Mouse (Mus musculus) embryonic facial prominence, embryonic 11.5 days (tissue): Measurements from ENCODE around the gene Bhlhe23. TPM values are rescaled to one million over a fixed set of nuclear protein-coding genes. Genes with fewer than 3 reads are reported as not detected.
A peak's percentile ranks its signal among the peaks of the same experiment; 100 is the strongest.

Source experiments
- ATAC-seq: fragments of 200-750 bp; cut with Nextera tagmentation; replicated peaks from 2 replicates; pipeline ENCODE4 v1.8.0; 2017; ENCODE audit warnings: low read depth; ENCODE audit not compliant: insufficient number of reproducible peaks, low FRiP score, low TSS enrichment
- DNase-seq: peaks from one replicate; pipeline ENCODE4 v3.0.0-alpha.2; 2015; ENCODE audit warnings: low spot score
- H3K27ac ChIP-seq: fragments of 300-500 bp; sonication (generic); replicated peaks from 2 replicates; pipeline ENCODE4 v1.5.1; 2014; ENCODE audit warnings: mild to moderate bottlenecking, low read depth, low read length, control low read depth
- H3K27me3 ChIP-seq: fragments of 300-500 bp; sonication (generic); 2 replicates; pipeline ENCODE4 v1.6.1; 2014; ENCODE audit warnings: mild to moderate bottlenecking, low read length, moderate library complexity, mixed read lengths; ENCODE audit not compliant: control insufficient read depth, insufficient read depth
- H3K36me3 ChIP-seq: fragments of 300-500 bp; sonication (generic); replicated peaks from 2 replicates; pipeline ENCODE4 v1.6.1; 2014; ENCODE audit warnings: low read depth, mild to moderate bottlenecking, low read length, moderate library complexity, mixed read lengths; ENCODE audit not compliant: control insufficient read depth, insufficient read depth
- H3K4me1 ChIP-seq: fragments of 300-500 bp; sonication (generic); 2 replicates; pipeline ENCODE4 v1.6.1; 2014; ENCODE audit warnings: low read length, mixed read lengths; ENCODE audit not compliant: control insufficient read depth, insufficient read depth
- H3K4me2 ChIP-seq: fragments of 300-500 bp; sonication (generic); 2 replicates; pipeline ENCODE4 v1.6.1; 2014; ENCODE audit warnings: low read depth, mild to moderate bottlenecking, control low read depth, low read length, moderate library complexity
- H3K4me3 ChIP-seq: fragments of 300-500 bp; sonication (generic); 2 replicates; pipeline ENCODE4 v1.5.1; 2014; ENCODE audit warnings: low read depth, low read length, control low read depth
- H3K9ac ChIP-seq: fragments of 300-500 bp; sonication (generic); replicated peaks from 2 replicates; pipeline ENCODE4 v1.6.1; 2014; ENCODE audit warnings: mild to moderate bottlenecking, control low read depth, low read length
- H3K9me3 ChIP-seq: fragments of 300-500 bp; sonication (generic); replicated peaks from 2 replicates; pipeline ENCODE4 v1.6.1; 2016; ENCODE audit warnings: mild to moderate bottlenecking, low read length, inconsistent platforms, mixed read lengths; ENCODE audit not compliant: control insufficient read depth
- WGBS: fragments of 180-500 bp; shearing (Covaris S2); extraction: QIAGEN DNeasy Blood & Tissue Kit; methylation state at CpG from one replicate; pipeline ENCODE4 v1.1.7; 2014; 5-methylcytosine and 5-hydroxymethylcytosine counted together
- polyA plus RNA-seq: library from polyadenylated mRNA; unstranded; fragments of >200 nt; fragmentation: Nextera tagmentation; extraction: Ambion mirVana; gene quantifications from 2 replicates; pipeline ENCODE4 v1.2.1, GENCODE M21; 2014

Gene Bhlhe23
- polyA plus RNA-seq, 1 experiment from 2014 or later = 1.4 TPM

DNA sequence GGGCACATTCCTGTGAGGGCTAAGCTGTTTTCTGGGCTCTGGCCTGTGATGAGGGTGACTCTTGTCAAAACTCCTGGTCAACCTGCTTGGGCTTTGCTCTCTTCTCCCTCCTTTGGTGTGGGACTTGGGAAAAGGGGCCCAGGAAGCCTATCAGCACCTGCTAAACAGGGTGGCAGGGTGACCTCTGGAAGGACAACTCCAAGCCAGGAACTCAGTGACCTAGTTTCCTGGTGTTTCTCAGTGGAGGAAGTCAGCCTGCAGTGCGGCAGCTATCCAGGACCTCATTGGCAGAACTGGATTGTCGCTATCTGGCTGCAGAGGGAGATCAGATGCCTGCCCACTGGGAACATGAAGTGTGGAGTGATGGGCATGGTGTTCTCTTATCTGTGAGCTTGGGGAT is 11.7 kb upstream of the Bhlhe23 start:
- no peak overlapping the region for H3K27ac ChIP-seq

DNA sequence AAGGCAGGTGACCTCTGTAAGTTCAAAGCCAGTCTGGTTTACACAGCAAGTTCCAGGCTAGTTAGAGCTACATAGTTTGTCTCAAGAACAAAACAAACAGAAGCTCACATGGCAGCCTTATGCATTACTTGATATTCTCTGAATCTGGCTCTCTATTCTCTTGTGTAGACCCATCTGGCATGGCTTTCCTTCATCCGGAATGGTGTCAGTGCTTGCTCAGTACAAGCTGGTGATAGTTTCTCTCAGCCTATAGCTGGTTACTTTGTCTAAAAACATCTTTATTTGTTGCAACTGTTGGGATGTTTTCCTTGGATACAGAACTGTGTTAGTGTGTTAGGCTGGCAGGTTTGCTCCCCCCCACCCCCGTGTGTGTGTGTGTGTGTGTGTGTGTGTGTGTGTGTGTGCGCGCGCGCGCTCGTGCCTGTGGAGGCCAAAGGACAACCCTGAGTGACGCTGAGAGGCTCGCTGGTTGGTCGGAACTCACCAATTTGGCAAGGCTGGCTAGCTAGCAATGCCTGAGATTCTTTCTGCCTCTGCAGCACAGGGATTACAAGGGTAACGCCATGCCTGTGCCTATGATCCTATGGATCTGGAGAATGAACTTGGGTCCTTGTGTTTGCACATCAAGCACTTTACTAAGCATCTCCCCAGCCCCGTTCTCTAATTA is 11.0 kb upstream of the Bhlhe23 start:
- DNase-seq (no peak), ATAC-seq (no peak)
- Histone ChIP-seq H3K27ac (no peak overlapping the region), H3K4me1 (no peaks in the 10 kb centered on the region), H3K27me3 (no peaks in the 10 kb centered on the region), H3K36me3 (no peaks in the 10 kb centered on the region), H3K4me3 (no peak overlapping the region), H3K9me3 (no peaks in the 10 kb centered on the region), H3K9ac (no peak overlapping the region), H3K4me2 (no peak overlapping the region)
- WGBS = 82% methylated on average over 13 of the region's 13 CpGs

More for the DNA sequence above, 11.7 kb upstream of the Bhlhe23 start:
- Histone ChIP-seq H3K27me3 (no peaks in the 10 kb centered on the region), H3K4me2 (no peak overlapping the region), H3K4me3 (no peak overlapping the region), H3K9ac (no peak overlapping the region), H3K36me3 (no peaks in the 10 kb centered on the region), H3K4me1 (no peaks in the 10 kb centered on the region), H3K9me3 (no peaks in the 10 kb centered on the region)
- 22% methylated on average over 2 of the region's 2 CpGs for WGBS
- DNase-seq (no peak), ATAC-seq (no peak)

DNA sequence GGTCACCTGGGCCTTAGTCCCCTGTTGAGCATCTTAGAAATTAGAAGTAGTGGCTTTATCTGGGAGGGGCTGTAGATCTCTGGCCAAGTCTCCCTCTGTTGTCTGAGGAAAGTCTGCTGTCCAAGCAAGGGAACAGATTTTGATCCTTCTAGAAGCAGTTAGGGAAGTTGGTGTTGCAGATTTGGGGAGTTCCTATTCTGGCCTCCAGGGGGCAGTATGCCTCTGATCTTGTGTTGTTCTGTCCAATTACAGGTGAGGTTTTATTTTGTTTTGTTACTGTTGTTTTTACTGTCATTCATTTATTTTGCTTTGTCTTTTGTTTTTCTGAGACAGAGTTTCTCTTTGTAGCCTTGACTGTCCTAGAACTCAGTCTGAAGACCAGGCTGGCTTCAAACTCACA is 10.0 kb upstream of the Bhlhe23 start:
- Histone ChIP-seq H3K4me3 (no peak overlapping the region), H3K27ac (no peak overlapping the region), H3K4me1 (no peaks in the 10 kb centered on the region), H3K9ac (no peak overlapping the region), H3K9me3 (no peaks in the 10 kb centered on the region), H3K4me2 (no peak overlapping the region), H3K27me3 (no peaks in the 10 kb centered on the region), H3K36me3 (no peaks in the 10 kb centered on the region)
- DNase-seq = peak; percentile 54
- no peak for ATAC-seq

GRCm38 (mm10) chr2:180780282-180780681 is 3.6 kb upstream of the Bhlhe23 start:
- no peak overlapping the region for H3K27ac ChIP-seq
- H3K9ac ChIP-seq = no peak overlapping the region
- no peak overlapping the region for H3K4me3 ChIP-seq
- no peak for DNase-seq
- H3K27me3 ChIP-seq = peaks cover 38% of the 10 kb centered on the region
- H3K4me1 ChIP-seq = peaks cover 6% of the 10 kb centered on the region; the same call in 1 of the 2 replicates
- no peaks in the 10 kb centered on the region for H3K9me3 ChIP-seq
- WGBS = 11% methylated on average over 2 of the region's 2 CpGs
- ATAC-seq = no peak
- H3K36me3 ChIP-seq = no peaks in the 10 kb centered on the region
- H3K4me2 ChIP-seq = no peak overlapping the region

DNA sequence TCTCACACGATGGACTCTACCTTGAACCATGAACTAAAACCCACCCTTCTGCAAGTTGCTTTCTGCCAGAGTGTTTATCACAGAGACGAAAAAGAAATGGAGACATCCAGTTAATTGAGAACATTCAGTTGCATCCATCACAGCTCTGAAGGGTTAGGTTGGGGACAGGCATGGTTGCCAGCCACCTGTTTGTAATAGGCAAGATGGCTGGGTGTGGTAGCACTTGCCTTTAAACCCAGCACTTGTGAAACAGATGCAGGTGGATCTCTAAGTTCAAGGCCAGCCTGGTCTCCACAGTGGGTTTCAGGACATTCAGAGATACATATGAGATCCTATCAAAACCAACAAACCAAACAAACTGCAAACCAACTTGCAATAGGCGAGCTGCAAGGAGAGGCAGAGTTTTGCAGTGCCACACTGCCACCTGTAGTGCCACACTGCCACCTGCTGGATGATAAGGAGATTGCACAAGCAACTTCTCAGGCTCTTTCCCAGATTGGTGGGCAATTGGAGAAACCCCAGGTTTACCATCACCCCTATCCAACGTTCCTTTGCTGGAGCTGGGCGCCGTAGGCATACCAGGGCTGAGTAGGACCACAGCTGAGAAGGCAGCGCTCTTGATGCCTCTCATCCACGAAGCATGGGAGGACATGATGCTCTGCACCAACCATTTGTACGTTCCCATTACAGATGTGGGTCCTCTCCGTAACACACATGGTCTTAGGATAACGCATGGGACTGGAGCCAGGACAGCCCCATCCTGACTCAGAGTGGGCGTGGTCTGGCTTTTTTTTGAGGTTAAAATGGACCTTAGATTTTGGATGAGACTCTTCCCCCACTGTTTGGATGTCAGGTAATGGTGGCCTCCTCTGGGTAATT is 2.8 kb upstream of the Bhlhe23 start:
- 22% methylated on average over 12 of the region's 12 CpGs for WGBS

DNA sequence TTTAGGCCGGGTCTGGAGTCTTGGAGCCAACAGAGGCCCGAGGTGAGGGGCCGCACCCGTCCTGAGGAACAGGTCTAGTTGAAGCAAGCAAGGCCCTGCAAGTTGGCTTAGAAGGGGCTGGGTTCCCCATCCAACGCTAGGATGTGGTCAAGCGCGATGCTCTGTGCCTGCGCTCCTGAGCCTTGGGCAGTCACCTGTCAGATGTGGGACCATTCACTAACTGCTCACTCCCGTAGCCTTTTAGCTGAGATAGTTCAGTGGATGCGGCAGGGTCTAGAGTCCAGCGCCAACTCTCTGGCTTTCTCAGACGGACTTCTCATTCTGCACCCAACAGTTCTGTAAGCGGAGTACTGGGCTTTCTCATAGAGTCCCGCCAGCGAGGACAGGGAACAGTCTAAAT is 1.1 kb downstream of the Bhlhe23 start:
- WGBS = 1% methylated on average over 15 of the region's 15 CpGs
- H3K4me2 ChIP-seq = no peak overlapping the region

More for the DNA sequence above, 2.8 kb upstream of the Bhlhe23 start:
- 0 out of 2 replicates have a peak, but pooled peaks have one; percentile 19 for ATAC-seq
- H3K27ac ChIP-seq = no peak overlapping the region
- DNase-seq = peak; percentile 78
- H3K36me3 ChIP-seq = no peaks in the 10 kb centered on the region
- H3K4me2 ChIP-seq = no peak overlapping the region
- H3K4me1 ChIP-seq = peaks cover 6% of the 10 kb centered on the region; the same call in 1 of the 2 replicates
- H3K9ac ChIP-seq = no peak overlapping the region
- no peak overlapping the region for H3K4me3 ChIP-seq
- H3K27me3 ChIP-seq = peaks cover 43% of the 10 kb centered on the region
- H3K9me3 ChIP-seq = no peaks in the 10 kb centered on the region

GRCm38 (mm10) chr2:180775223-180775622 is 1.5 kb downstream of the Bhlhe23 start:
- no peak overlapping the region for H3K27ac ChIP-seq
- 2% methylated on average over 12 of the region's 12 CpGs for WGBS
- no peak overlapping the region for H3K4me3 ChIP-seq
- no peak overlapping the region for H3K4me2 ChIP-seq
- no peaks in the 10 kb centered on the region for H3K9me3 ChIP-seq
- no peaks in the 10 kb centered on the region for H3K36me3 ChIP-seq
- DNase-seq = no peak
- H3K27me3 ChIP-seq = peaks cover 57% of the 10 kb centered on the region
- peaks cover 6% of the 10 kb centered on the region; the same call in 1 of the 2 replicates for H3K4me1 ChIP-seq
- H3K9ac ChIP-seq = no peak overlapping the region
- ATAC-seq = no peak

More for the DNA sequence above, 1.1 kb downstream of the Bhlhe23 start:
- DNase-seq = no peak
- Histone ChIP-seq H3K27ac (no peak overlapping the region), H3K9me3 (no peaks in the 10 kb centered on the region), H3K4me3 (no peak overlapping the region), H3K27me3 (peaks cover 57% of the 10 kb centered on the region), H3K9ac (no peak overlapping the region), H3K36me3 (no peaks in the 10 kb centered on the region), H3K4me1 (peaks cover 6% of the 10 kb centered on the region; the same call in 1 of the 2 replicates)
- ATAC-seq = no peak

DNA sequence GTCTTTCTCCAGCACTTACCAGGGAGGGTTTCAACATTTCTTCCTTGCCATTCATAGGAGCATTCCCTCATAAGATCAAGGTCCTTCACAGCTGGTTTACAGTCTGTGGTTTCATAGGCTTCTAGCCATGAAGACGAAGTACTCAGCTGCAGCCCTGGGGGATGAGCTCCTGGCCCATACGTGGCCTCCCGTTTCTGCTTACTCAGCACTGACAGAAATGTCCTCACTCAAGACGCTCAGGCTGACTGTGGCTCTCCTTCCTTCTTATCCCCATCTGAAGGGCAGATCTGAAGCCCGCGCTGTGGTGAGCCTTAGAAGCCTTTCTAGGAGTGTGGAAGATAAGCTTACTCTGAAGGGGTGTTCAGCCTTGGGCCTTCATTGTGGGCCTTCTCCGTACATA is 11.0 kb downstream of the Bhlhe23 start:
- no peak for ATAC-seq
- Histone ChIP-seq H3K27me3 (no peaks in the 10 kb centered on the region), H3K27ac (no peak overlapping the region), H3K9ac (no peak overlapping the region), H3K9me3 (no peaks in the 10 kb centered on the region), H3K4me3 (no peak overlapping the region), H3K36me3 (no peaks in the 10 kb centered on the region), H3K4me1 (no peaks in the 10 kb centered on the region), H3K4me2 (no peak overlapping the region)
- DNase-seq = no peak
- WGBS = 74% methylated on average over 7 of the region's 7 CpGs
